Mouse (Mus musculus): ENCODE results near the gene Fcgr2b. TPM values are rescaled to one million over a fixed set of nuclear protein-coding genes. Genes with fewer than 3 reads are reported as not detected.

The Fcgr2b gene
- total and polyA plus RNA-seq, 3 experiments, result 4.7 to 8.2 TPM; not detected in 1

- TF ChIP-seq ETS1 (IDR thresholded peaks at IDR 0.05; ENCODE audit: low read depth, low read length) (no peak), MAX (IDR thresholded peaks at IDR 0.05; ENCODE audit: low read length) (no peak), JUND (IDR thresholded peaks at IDR 0.05; ENCODE audit: low read depth, low read length) (no peak), MYB (IDR thresholded peaks at IDR 0.05; ENCODE audit: low read depth, low read length) (no peak), MXI1 (IDR thresholded peaks at IDR 0.05; ENCODE audit: low read depth, low read length) (no peak), TAL1 (IDR thresholded peaks at IDR 0.05; ENCODE audit: low read length) (no peak), CHD1 (IDR thresholded peaks at IDR 0.05; ENCODE audit: low read depth, low read length) (no peak), MYC (IDR thresholded peaks at IDR 0.05; ENCODE audit: low read depth, low read length) (no peak), POLR2AphosphoS5 (IDR thresholded peaks at IDR 0.05; ENCODE audit: borderline replicate concordance, low read depth, low read length) (no peak), USF2 (IDR thresholded peaks at IDR 0.05; ENCODE audit: borderline replicate concordance in 1 of 2, insufficient read depth in 1 of 2, low read depth in 1 of 2, low read length in 2 of 2) (no peak), MAFK (IDR thresholded peaks at IDR 0.05; ENCODE audit: borderline replicate concordance, low read depth, low read length) (no peak)
- no peaks in the 10 kb centered on the region for H3K4me1 ChIP-seq (ENCODE audit: control insufficient read depth in 1 of 2, insufficient read depth in 2 of 2, low read length in 2 of 2)
- H3K27ac ChIP-seq (ENCODE audit: control insufficient read depth, low read depth, low read length), result no peak overlapping the region
- no peaks in the 10 kb centered on the region for H3K27me3 ChIP-seq (ENCODE audit: control insufficient read depth in 1 of 2, insufficient read depth in 2 of 2, low read length in 2 of 2)
- no peaks in the 10 kb centered on the region for H3K36me3 ChIP-seq (ENCODE audit: control insufficient read depth in 1 of 2, insufficient read depth in 2 of 2, low read length in 2 of 2)
- H3K9ac ChIP-seq (ENCODE audit: control insufficient read depth, low read depth, low read length, poor library complexity, severe bottlenecking), result no peak overlapping the region
- no peaks in the 10 kb centered on the region for H3K9me3 ChIP-seq (replicated peaks; ENCODE audit: insufficient read depth, low read length)
- H3K79me2 ChIP-seq (ENCODE audit: control insufficient read depth, insufficient read depth, low read length, poor library complexity), result no peaks in the 10 kb centered on the region
- H3K4me3 ChIP-seq (ENCODE audit: control insufficient read depth in 1 of 2, insufficient read depth in 1 of 2, low read depth in 2 of 2, low read length in 2 of 2), result no peak overlapping the region
- no peak for DNase-seq (ENCODE audit: low read depth, low spot score)
These were observed 35.4 kb upstream of the Fcgr2b start for GRCm38 (mm10) chr1:171011733-171012132.

DNA sequence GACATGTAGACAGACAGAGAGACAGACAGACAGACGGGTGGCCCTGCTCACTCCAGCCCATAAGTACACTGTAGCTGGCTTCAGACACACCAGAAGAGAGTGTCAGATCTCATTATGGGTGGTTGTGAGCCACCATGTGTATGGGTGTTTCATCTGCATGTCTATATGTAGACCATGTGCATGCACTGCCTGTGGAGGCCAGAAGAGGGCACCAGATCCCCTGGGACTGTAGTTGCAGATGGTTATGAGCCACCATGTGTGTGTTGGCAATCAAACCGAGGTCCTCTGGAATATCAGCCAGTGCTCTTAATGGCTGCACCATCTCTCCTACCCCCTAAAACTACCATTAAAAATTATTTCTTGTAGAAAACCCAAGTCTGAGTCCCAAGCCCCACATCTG lies 30.6 kb upstream of the Fcgr2b start:
- DNase-seq (ENCODE audit: low read depth, low spot score), result peak; percentile 57
- no peaks in the 10 kb centered on the region for H3K4me1 ChIP-seq (ENCODE audit: control insufficient read depth in 1 of 2, insufficient read depth in 2 of 2, low read length in 2 of 2)
- H3K9me3 ChIP-seq (replicated peaks; ENCODE audit: insufficient read depth, low read length), result no peaks in the 10 kb centered on the region
- no peaks in the 10 kb centered on the region for H3K36me3 ChIP-seq (ENCODE audit: control insufficient read depth in 1 of 2, insufficient read depth in 2 of 2, low read length in 2 of 2)
- no peak overlapping the region for H3K9ac ChIP-seq (ENCODE audit: control insufficient read depth, low read depth, low read length, poor library complexity, severe bottlenecking)
- no peaks in the 10 kb centered on the region for H3K27me3 ChIP-seq (ENCODE audit: control insufficient read depth in 1 of 2, insufficient read depth in 2 of 2, low read length in 2 of 2)
- H3K79me2 ChIP-seq (ENCODE audit: control insufficient read depth, insufficient read depth, low read length, poor library complexity), result no peaks in the 10 kb centered on the region
- H3K4me3 ChIP-seq (ENCODE audit: control insufficient read depth in 1 of 2, insufficient read depth in 1 of 2, low read depth in 2 of 2, low read length in 2 of 2), result no peak overlapping the region
- no peak for TF ChIP-seq CHD2 (IDR thresholded peaks at IDR 0.05; ENCODE audit: low read length)
- no peak for TF ChIP-seq KAT2A (conservative IDR thresholded peaks at IDR 0.05; ENCODE audit: low read depth, low read length)
- no peak for TF ChIP-seq TCF12 (IDR thresholded peaks at IDR 0.05; ENCODE audit: low read depth, low read length)
- TF ChIP-seq CTCF (IDR thresholded peaks at IDR 0.05 in 2 of 3, conservative IDR thresholded peaks at IDR 0.05 in 1 of 3; ENCODE audit: control insufficient read depth in 1 of 3, insufficient read depth in 1 of 3, low read depth in 2 of 3, low read length in 3 of 3, poor library complexity in 1 of 3, severe bottlenecking in 1 of 3), result peak; percentile 44 to 62 (median 51)
- no peak for TF ChIP-seq HCFC1 (IDR thresholded peaks at IDR 0.05; ENCODE audit: low read depth, low read length)
- TF ChIP-seq TBP (IDR thresholded peaks at IDR 0.05; ENCODE audit: low read depth, low read length), result no peak
- no peak for TF ChIP-seq MAX (IDR thresholded peaks at IDR 0.05; ENCODE audit: low read length)
- peak; percentile 36 for TF ChIP-seq RAD21 (IDR thresholded peaks at IDR 0.05; ENCODE audit: low read depth, low read length)
- 0 out of 2 replicates have a peak, but pooled peaks have one; percentile 39 for TF ChIP-seq MYC (IDR thresholded peaks at IDR 0.05; ENCODE audit: low read depth, low read length)
- TF ChIP-seq POLR2A (IDR thresholded peaks at IDR 0.05; ENCODE audit: control insufficient read depth in 1 of 2, insufficient read depth in 1 of 2, low read depth in 1 of 2, low read length in 2 of 2, poor library complexity in 1 of 2), result no peak
- TF ChIP-seq MAFK (IDR thresholded peaks at IDR 0.05; ENCODE audit: borderline replicate concordance, low read depth, low read length), result no peak
- no peak for TF ChIP-seq GABPA (IDR thresholded peaks at IDR 0.05; ENCODE audit: low read depth, low read length)
- no peak for TF ChIP-seq TAL1 (IDR thresholded peaks at IDR 0.05; ENCODE audit: low read length)
- no peak for TF ChIP-seq USF1 (IDR thresholded peaks at IDR 0.05; ENCODE audit: low read depth, low read length)
- no peak for TF ChIP-seq NELFE (IDR thresholded peaks at IDR 0.05; ENCODE audit: low read depth, low read length)
- no peak overlapping the region for H3K27ac ChIP-seq (ENCODE audit: control insufficient read depth, low read depth, low read length)

Data from MEL (cell line).